Mouse (Mus musculus): ENCODE measurements around the gene C3. TPM values are rescaled to one million over a fixed set of nuclear protein-coding genes. Genes with fewer than 3 reads are reported as not detected.

C3 gene
- 1 to 10 TPM; 1.6 to 3.5 TPM for total RNA-seq (2021)
- long read RNA-seq, experiment 1, full-length matches to known transcripts, result 1 of 1 reads
- long read RNA-seq, experiment 1, partial matches to known transcripts, result 0 of 1 reads
- long read RNA-seq, experiment 1, other reads (novel, unspliced or antisense), result 0 of 1 reads
- long read RNA-seq, experiment 2, result 0 reads

GRCm38 (mm10) chr17:57228014-57228413 lies at the start of gene C3:
C3 (minus strand) TSS chr17:57228136.
- no peak for DNase-seq

GRCm38 (mm10) chr17:57276634-57277121 lies 48.7 kb upstream of the C3 start:
- DNase-seq, result peak; percentile 61

- DNase-seq, result no peak
These were observed 48.0 kb upstream of the C3 start for GRCm38 (mm10) chr17:57275997-57276351.

- peak; percentile 87 for DNase-seq
These were observed 47.4 kb upstream of the C3 start for GRCm38 (mm10) chr17:57275111-57275996.

GRCm38 (mm10) chr17:57274686-57275085 lies 46.8 kb upstream of the C3 start:
- no peak for DNase-seq

GRCm38 (mm10) chr17:57273846-57274245 lies 45.9 kb upstream of the C3 start:
- no peak for DNase-seq

GRCm38 (mm10) chr17:57271301-57271700 lies 43.4 kb upstream of the C3 start:
- DNase-seq, result no peak

- no peak for DNase-seq
These were observed 39.7 kb upstream of the C3 start for GRCm38 (mm10) chr17:57267556-57268126.

- DNase-seq, result peak; percentile 71
These were observed 37.3 kb upstream of the C3 start for GRCm38 (mm10) chr17:57264972-57265945.

- DNase-seq, result no peak
These were observed 36.2 kb upstream of the C3 start for GRCm38 (mm10) chr17:57264164-57264563.

GRCm38 (mm10) chr17:57262901-57263550 lies 35.1 kb upstream of the C3 start:
- no peak for DNase-seq

- DNase-seq, result no peak
These were observed 33.9 kb upstream of the C3 start for GRCm38 (mm10) chr17:57261796-57262195.

GRCm38 (mm10) chr17:57261286-57261685 lies 33.4 kb upstream of the C3 start:
- no peak for DNase-seq

GRCm38 (mm10) chr17:57260351-57260750 lies 32.4 kb upstream of the C3 start:
- DNase-seq, result no peak

- DNase-seq, result no peak
These were observed 31.8 kb upstream of the C3 start for GRCm38 (mm10) chr17:57259742-57260141.

GRCm38 (mm10) chr17:57258191-57258590 lies 30.3 kb upstream of the C3 start:
- no peak for DNase-seq

- DNase-seq, result no peak
These were observed 29.1 kb upstream of the C3 start for GRCm38 (mm10) chr17:57256921-57257485.

- DNase-seq, result no peak
These were observed 27.4 kb upstream of the C3 start for GRCm38 (mm10) chr17:57255354-57255753.

GRCm38 (mm10) chr17:57253306-57253705 lies 25.4 kb upstream of the C3 start:
- DNase-seq, result no peak

GRCm38 (mm10) chr17:57251431-57251830 lies 23.5 kb upstream of the C3 start:
- no peak for DNase-seq
